Mouse (Mus musculus): ENCODE measurements around the gene Cd96. TPM values are rescaled to one million over a fixed set of nuclear protein-coding genes. Genes with fewer than 3 reads are reported as not detected.

The Cd96 gene
- polyA plus RNA-seq, 1 experiment, result not detected

GRCm38 (mm10) chr16:46086874-46087473, 33.1 kb downstream of the Cd96 start:
- TF ChIP-seq CTCF (IDR thresholded peaks at IDR 0.05; ENCODE audit: extremely low read depth, insufficient read depth, low read length) (no peak), POLR2A (IDR thresholded peaks at IDR 0.05; ENCODE audit: extremely low read depth, insufficient read depth, low read length) (no peak)
- Histone ChIP-seq H3K27ac (ENCODE audit: insufficient read depth, low read length) (no peak overlapping the region), H3K4me1 (ENCODE audit: control insufficient read depth, insufficient read depth, low read length) (no peaks in the 10 kb centered on the region), H3K4me3 (ENCODE audit: insufficient read depth, low read length) (no peak overlapping the region)

- Histone ChIP-seq H3K4me1 (ENCODE audit: control insufficient read depth, insufficient read depth, low read length) (no peaks in the 10 kb centered on the region), H3K27ac (ENCODE audit: insufficient read depth, low read length) (no peak overlapping the region), H3K4me3 (ENCODE audit: insufficient read depth, low read length) (no peak overlapping the region)
- TF ChIP-seq POLR2A (IDR thresholded peaks at IDR 0.05; ENCODE audit: extremely low read depth, insufficient read depth, low read length) (no peak), CTCF (IDR thresholded peaks at IDR 0.05; ENCODE audit: extremely low read depth, insufficient read depth, low read length) (no peak)
These were observed 52.1 kb downstream of the Cd96 start for GRCm38 (mm10) chr16:46068000-46068399.

- TF ChIP-seq CTCF (IDR thresholded peaks at IDR 0.05; ENCODE audit: extremely low read depth, insufficient read depth, low read length), result no peak
- no peak for TF ChIP-seq POLR2A (IDR thresholded peaks at IDR 0.05; ENCODE audit: extremely low read depth, insufficient read depth, low read length)
- H3K4me1 ChIP-seq (ENCODE audit: control insufficient read depth, insufficient read depth, low read length), result no peaks in the 10 kb centered on the region
- no peak overlapping the region for H3K4me3 ChIP-seq (ENCODE audit: insufficient read depth, low read length)
- H3K27ac ChIP-seq (ENCODE audit: insufficient read depth, low read length), result no peak overlapping the region
These were observed 56.8 kb downstream of the Cd96 start for GRCm38 (mm10) chr16:46063278-46063677.

GRCm38 (mm10) chr16:46046906-46047305, 73.1 kb downstream of the Cd96 start:
- H3K27ac ChIP-seq (ENCODE audit: insufficient read depth, low read length), result no peak overlapping the region
- H3K4me3 ChIP-seq (ENCODE audit: insufficient read depth, low read length), result no peak overlapping the region
- no peak for TF ChIP-seq POLR2A (IDR thresholded peaks at IDR 0.05; ENCODE audit: extremely low read depth, insufficient read depth, low read length)
- no peak for TF ChIP-seq CTCF (IDR thresholded peaks at IDR 0.05; ENCODE audit: extremely low read depth, insufficient read depth, low read length)
- H3K4me1 ChIP-seq (ENCODE audit: control insufficient read depth, insufficient read depth, low read length), result no peaks in the 10 kb centered on the region

GRCm38 (mm10) chr16:46036261-46036660, 83.8 kb downstream of the Cd96 start:
- TF ChIP-seq CTCF (IDR thresholded peaks at IDR 0.05; ENCODE audit: extremely low read depth, insufficient read depth, low read length), result no peak
- TF ChIP-seq POLR2A (IDR thresholded peaks at IDR 0.05; ENCODE audit: extremely low read depth, insufficient read depth, low read length), result no peak
- H3K4me1 ChIP-seq (ENCODE audit: control insufficient read depth, insufficient read depth, low read length), result no peaks in the 10 kb centered on the region
- no peak overlapping the region for H3K4me3 ChIP-seq (ENCODE audit: insufficient read depth, low read length)
- H3K27ac ChIP-seq (ENCODE audit: insufficient read depth, low read length), result no peak overlapping the region

GRCm38 (mm10) chr16:46033896-46034295, 86.2 kb downstream of the Cd96 start:
- Histone ChIP-seq H3K4me3 (ENCODE audit: insufficient read depth, low read length) (no peak overlapping the region), H3K4me1 (ENCODE audit: control insufficient read depth, insufficient read depth, low read length) (no peaks in the 10 kb centered on the region), H3K27ac (ENCODE audit: insufficient read depth, low read length) (no peak overlapping the region)
- TF ChIP-seq POLR2A (IDR thresholded peaks at IDR 0.05; ENCODE audit: extremely low read depth, insufficient read depth, low read length) (no peak), CTCF (IDR thresholded peaks at IDR 0.05; ENCODE audit: extremely low read depth, insufficient read depth, low read length) (no peak)

- H3K4me3 ChIP-seq (ENCODE audit: insufficient read depth, low read length), result no peak overlapping the region
- H3K4me1 ChIP-seq (ENCODE audit: control insufficient read depth, insufficient read depth, low read length), result no peaks in the 10 kb centered on the region
- TF ChIP-seq CTCF (IDR thresholded peaks at IDR 0.05; ENCODE audit: extremely low read depth, insufficient read depth, low read length), result no peak
- H3K27ac ChIP-seq (ENCODE audit: insufficient read depth, low read length), result no peak overlapping the region
These were observed 97.0 kb downstream of the Cd96 start for GRCm38 (mm10) chr16:46022958-46023491.

GRCm38 (mm10) chr16:46022189-46022928, 97.7 kb downstream of the Cd96 start:
- Histone ChIP-seq H3K4me3 (ENCODE audit: insufficient read depth, low read length) (no peak overlapping the region), H3K4me1 (ENCODE audit: control insufficient read depth, insufficient read depth, low read length) (no peaks in the 10 kb centered on the region), H3K27ac (ENCODE audit: insufficient read depth, low read length) (no peak overlapping the region)
- TF ChIP-seq POLR2A (IDR thresholded peaks at IDR 0.05; ENCODE audit: extremely low read depth, insufficient read depth, low read length) (no peak), CTCF (IDR thresholded peaks at IDR 0.05; ENCODE audit: extremely low read depth, insufficient read depth, low read length) (peak; percentile 95)

- no peaks in the 10 kb centered on the region for H3K4me1 ChIP-seq (ENCODE audit: control insufficient read depth, insufficient read depth, low read length)
- H3K4me3 ChIP-seq (ENCODE audit: insufficient read depth, low read length), result no peak overlapping the region
- H3K27ac ChIP-seq (ENCODE audit: insufficient read depth, low read length), result no peak overlapping the region
- no peak for TF ChIP-seq CTCF (IDR thresholded peaks at IDR 0.05; ENCODE audit: extremely low read depth, insufficient read depth, low read length)
- TF ChIP-seq POLR2A (IDR thresholded peaks at IDR 0.05; ENCODE audit: extremely low read depth, insufficient read depth, low read length), result no peak
These were observed 98.7 kb downstream of the Cd96 start for GRCm38 (mm10) chr16:46021302-46021701.

GRCm38 (mm10) chr16:46020396-46020795, 99.7 kb downstream of the Cd96 start:
- H3K27ac ChIP-seq (ENCODE audit: insufficient read depth, low read length), result no peak overlapping the region
- no peaks in the 10 kb centered on the region for H3K4me1 ChIP-seq (ENCODE audit: control insufficient read depth, insufficient read depth, low read length)
- no peak for TF ChIP-seq CTCF (IDR thresholded peaks at IDR 0.05; ENCODE audit: extremely low read depth, insufficient read depth, low read length)
- no peak for TF ChIP-seq POLR2A (IDR thresholded peaks at IDR 0.05; ENCODE audit: extremely low read depth, insufficient read depth, low read length)
- H3K4me3 ChIP-seq (ENCODE audit: insufficient read depth, low read length), result no peak overlapping the region
